Comparison of ENCODE assay signal across 16 mouse cellular contexts in the genomic region with DNA sequence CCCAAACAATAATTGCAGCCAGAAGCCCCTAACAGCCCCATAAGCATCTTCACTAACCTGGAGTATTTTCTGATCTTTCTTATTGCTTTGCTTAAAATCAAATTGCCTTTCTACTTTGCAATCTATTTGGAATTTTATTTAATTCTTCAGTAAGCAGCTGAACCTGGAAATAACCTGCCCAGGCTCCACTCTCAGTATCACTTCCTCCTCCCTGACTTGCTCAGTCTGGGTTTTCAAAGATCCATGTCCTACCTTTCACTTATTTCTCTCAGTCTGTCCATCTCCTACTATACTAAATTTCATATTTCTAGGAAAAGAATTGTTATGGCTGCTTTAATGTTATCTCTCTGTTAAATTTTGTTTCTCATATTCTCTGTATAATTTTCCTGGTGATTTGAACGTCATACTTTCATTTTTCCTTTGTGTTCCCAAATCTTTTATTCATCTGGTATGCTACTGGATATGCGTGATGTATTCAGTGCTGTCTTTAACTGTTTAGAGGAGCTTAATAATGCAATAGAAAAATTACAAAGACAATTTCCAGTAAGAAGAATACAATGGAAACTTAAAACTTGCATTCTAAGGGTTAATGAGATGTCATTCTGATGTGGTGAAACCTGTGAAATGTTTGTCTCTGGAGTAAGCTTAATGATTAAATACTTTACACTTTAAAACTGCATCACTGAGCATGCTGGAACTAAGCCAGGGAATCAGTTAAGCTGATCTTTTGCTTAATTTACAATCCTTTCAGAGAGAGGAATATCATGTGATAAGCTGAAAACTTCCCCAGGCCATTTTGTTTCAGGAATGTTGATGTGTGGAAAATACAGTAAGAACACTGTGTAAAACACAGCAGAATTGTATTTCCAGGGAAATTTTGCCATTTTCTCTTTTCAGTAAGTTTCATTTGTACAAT.
DNase-seq lines count a peak whose midpoint lies in the region; ATAC-seq lines count a peak whose summit lies in the region.
"Had no signal": no experiment of that assay in that cellular context is flagged by ENCODE, and none has a peak within 500 bp of the region (broad histone marks: within the 10 kb centered on the region; RNA-seq: fewer than 3 reads in every experiment).

No protein-coding gene starts in this region.

- H3K36me3 ChIP-seq in hindbrain, embryonic 13.5 days = no peaks in the 10 kb centered on the region
- no peaks in the 10 kb centered on the region for H3K36me3 ChIP-seq in hindbrain, embryonic 11.5 days (ENCODE audit: control insufficient read depth, insufficient read depth, low read length)
- no peaks in the 10 kb centered on the region for H3K36me3 ChIP-seq in midbrain, embryonic 16.5 days (ENCODE audit: control insufficient read depth, insufficient read depth, low read length)
- H3K36me3 ChIP-seq: G1E; heart, embryonic 13.5 days; liver, embryonic 15.5 days had no signal

- 0 out of 2 replicates have a peak, but pooled peaks have one; percentile 28 for ATAC-seq in hindbrain, embryonic 13.5 days (ENCODE audit: low FRiP score)
- no peak for ATAC-seq in hindbrain, embryonic 11.5 days (ENCODE audit: low FRiP score)
- ATAC-seq in midbrain, embryonic 16.5 days = peak; percentile 82
- no peak for ATAC-seq in granulocyte monocyte progenitor cell, adult 5-6 weeks (replicated peaks; ENCODE audit: poor library complexity, severe bottlenecking)

- H3K4me2 ChIP-seq in hindbrain, embryonic 13.5 days = no peak overlapping the region
- H3K4me2 ChIP-seq in hindbrain, embryonic 11.5 days (replicated peaks; ENCODE audit: low read depth, low read length) = no peak overlapping the region
- H3K4me2 ChIP-seq in midbrain, embryonic 16.5 days (ENCODE audit: low read length) = no peak overlapping the region
- H3K4me2 ChIP-seq: heart, embryonic 13.5 days; liver, embryonic 15.5 days had no signal

- H3K4me3 ChIP-seq in hindbrain, embryonic 13.5 days = no peak overlapping the region
- H3K4me3 ChIP-seq in hindbrain, embryonic 11.5 days (ENCODE audit: low read depth, low read length) = no peak overlapping the region
- H3K4me3 ChIP-seq in midbrain, embryonic 16.5 days (ENCODE audit: low read depth, low read length) = no peak overlapping the region
- H3K4me3 ChIP-seq: erythroblast, embryonic 14.5 days; gastrocnemius, adult 2 months; heart, embryonic 13.5 days; liver, embryonic 15.5 days; myocyte had no signal

- no peaks in the 10 kb centered on the region for H3K27me3 ChIP-seq in hindbrain, embryonic 13.5 days
- H3K27me3 ChIP-seq in hindbrain, embryonic 11.5 days (ENCODE audit: control insufficient read depth, insufficient read depth, low read length) = no peaks in the 10 kb centered on the region
- H3K27me3 ChIP-seq in midbrain, embryonic 16.5 days (ENCODE audit: control insufficient read depth, insufficient read depth, low read depth, low read length) = no peaks in the 10 kb centered on the region
- H3K27me3 ChIP-seq: heart, embryonic 13.5 days; liver, embryonic 15.5 days had no signal

- H3K4me1 ChIP-seq in hindbrain, embryonic 13.5 days (replicated peaks) = no peaks in the 10 kb centered on the region
- H3K4me1 ChIP-seq in hindbrain, embryonic 11.5 days (replicated peaks; ENCODE audit: control insufficient read depth, insufficient read depth, low read length) = no peaks in the 10 kb centered on the region
- H3K4me1 ChIP-seq in midbrain, embryonic 16.5 days (ENCODE audit: control insufficient read depth, insufficient read depth, low read length) = 0 out of 2 replicates have a peak, but pooled peaks cover 2% of the 10 kb centered on the region
- H3K4me1 ChIP-seq: heart, embryonic 13.5 days; liver, embryonic 15.5 days had no signal

- no peak for DNase-seq in hindbrain, embryonic 11.5 days (ENCODE audit: low spot score)
- DNase-seq in brain, embryonic 18.5 days (ENCODE audit: low read depth, low spot score) = peak; percentile 34
- DNase-seq in kidney, adult 8-10 months = peak; percentile 52 to 84
- no peak for DNase-seq in layer of hippocampus, postnatal 14 days (ENCODE audit: low spot score in 2 of 2)
- no peak for DNase-seq in left cerebral cortex, adult 8-10 months (ENCODE audit: low spot score in 2 of 2)
- DNase-seq: B cell, adult 2 months; gastrocnemius, adult 2 months; lung, postnatal 4 days had no signal

- no peak overlapping the region for H3K9ac ChIP-seq in hindbrain, embryonic 13.5 days
- H3K9ac ChIP-seq in hindbrain, embryonic 11.5 days (ENCODE audit: low read depth, low read length) = no peak overlapping the region
- H3K9ac ChIP-seq in midbrain, embryonic 16.5 days (ENCODE audit: low read depth, low read length) = no peak overlapping the region
- H3K9ac ChIP-seq: heart, embryonic 13.5 days; liver, embryonic 15.5 days had no signal

- no peaks in the 10 kb centered on the region for H3K9me3 ChIP-seq in hindbrain, embryonic 13.5 days
- no peaks in the 10 kb centered on the region for H3K9me3 ChIP-seq in hindbrain, embryonic 11.5 days (ENCODE audit: control insufficient read depth, low read length)
- no peaks in the 10 kb centered on the region for H3K9me3 ChIP-seq in midbrain, embryonic 16.5 days (replicated peaks; ENCODE audit: control insufficient read depth, low read length, poor library complexity, severe bottlenecking)
- H3K9me3 ChIP-seq: heart, embryonic 13.5 days; liver, embryonic 15.5 days had no signal

- 63% methylated on average over 2 of the region's 2 CpGs for WGBS in hindbrain, embryonic 13.5 days
- 80% methylated on average over 2 of the region's 2 CpGs for WGBS in hindbrain, embryonic 11.5 days
- 21% methylated on average over 2 of the region's 2 CpGs for WGBS in midbrain, embryonic 16.5 days

- H3K27ac ChIP-seq in hindbrain, embryonic 13.5 days = no peak overlapping the region
- no peak overlapping the region for H3K27ac ChIP-seq in hindbrain, embryonic 11.5 days (ENCODE audit: low read depth, low read length)
- no peak overlapping the region for H3K27ac ChIP-seq in midbrain, embryonic 16.5 days (ENCODE audit: low read length)
- H3K27ac ChIP-seq: gastrocnemius, adult 2 months; heart, embryonic 13.5 days; liver, embryonic 15.5 days had no signal

Comparison
In these comparisons a context has a peak if more than half of its experiments do, and no peak if none do; other contexts are left out.
1. ATAC-seq: peak in hindbrain, embryonic 13.5 days (single experiment) and midbrain, embryonic 16.5 days (single experiment); none in hindbrain, embryonic 11.5 days (single experiment) and granulocyte monocyte progenitor cell, adult 5-6 weeks (single experiment).
2. DNase-seq: peak in brain, embryonic 18.5 days (single experiment) and kidney, adult 8-10 months (2 of 2); none in hindbrain, embryonic 11.5 days (single experiment), layer of hippocampus, postnatal 14 days (0 of 2) and left cerebral cortex, adult 8-10 months (0 of 2).